Mouse (Mus musculus): Measurements from ENCODE around the gene Tmco1.

DNA sequence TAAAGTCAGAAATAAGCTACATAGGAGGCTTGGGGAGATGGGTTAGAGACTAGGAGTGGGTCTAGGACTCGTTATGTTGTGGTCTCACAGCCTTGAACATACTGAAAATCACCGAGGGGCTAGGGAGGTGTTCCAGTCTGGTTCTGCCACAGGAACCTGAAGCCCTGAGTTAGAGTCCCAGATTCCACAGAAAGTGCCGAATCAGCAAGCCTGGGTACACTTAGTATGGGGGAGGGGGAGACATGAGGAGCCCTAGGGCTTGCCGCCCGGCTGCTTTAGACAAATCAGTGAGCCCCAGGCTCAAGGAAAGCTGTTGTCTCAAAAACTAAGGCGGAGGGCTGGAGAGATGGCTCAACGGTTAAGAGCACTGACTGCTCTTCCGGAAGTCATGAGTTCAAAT, 16.6 kb upstream of the Tmco1 start:
- no peak for TF ChIP-seq EP300 (IDR thresholded peaks at IDR 0.05; ENCODE audit: insufficient read depth, low read depth, low read length)
- TF ChIP-seq CTCF (IDR thresholded peaks at IDR 0.05; ENCODE audit: low read depth, low read length): no peak

All from ES-Bruce4 (cell line).